Mouse (Mus musculus) olfactory bulb, adult 2 months (tissue): ENCODE measurements around the gene Hsd17b12. TPM values are rescaled to one million over a fixed set of nuclear protein-coding genes. Genes with fewer than 3 reads are reported as not detected.

Experiments used
- H3K27ac ChIP-seq: fragments of 200-500 bp; 2 replicates; pipeline ENCODE4 v1.5.1; 2012; ENCODE audit warnings: low read depth, low read length; ENCODE audit not compliant: insufficient read depth
- H3K4me1 ChIP-seq: fragments of 200-500 bp; 2 replicates; pipeline ENCODE4 v1.6.1; 2012; ENCODE audit warnings: low read length; ENCODE audit not compliant: control insufficient read depth, insufficient read depth
- H3K4me3 ChIP-seq: fragments of 200-500 bp; 2 replicates; pipeline ENCODE4 v1.5.1; 2012; ENCODE audit warnings: mild to moderate bottlenecking, low read depth, low read length, moderate library complexity; ENCODE audit not compliant: insufficient read depth
- CTCF ChIP-seq: fragments of 200-500 bp; IDR thresholded peaks from 2 replicates; pipeline ENCODE4 v1.5.1; 2012; ENCODE audit warnings: low read depth, mild to moderate bottlenecking, low read length, moderate library complexity; ENCODE audit not compliant: insufficient read depth
- POLR2A ChIP-seq: fragments of 200-500 bp; IDR thresholded peaks from 2 replicates; pipeline ENCODE4 v1.6.1; 2012; ENCODE audit warnings: mild to moderate bottlenecking, low read depth, low read length, moderate library complexity; ENCODE audit not compliant: insufficient read depth
- WGBS: fragments of 180-500 bp; shearing (Covaris S2); methylation state at CpG from one replicate; pipeline ENCODE4 v1.1.7; 2018; 5-methylcytosine and 5-hydroxymethylcytosine counted together
- polyA plus RNA-seq: library from polyadenylated mRNA; stranded (reverse); fragments of >200 nt; gene quantifications from 2 replicates; pipeline ENCODE4 v1.2.4, GENCODE M21; 2012; ENCODE audit warnings: low replicate concordance; ENCODE audit not compliant: missing spikeins, insufficient read depth, insufficient read length

Hsd17b12 gene
- polyA plus RNA-seq, 1 experiment: not detected

DNA sequence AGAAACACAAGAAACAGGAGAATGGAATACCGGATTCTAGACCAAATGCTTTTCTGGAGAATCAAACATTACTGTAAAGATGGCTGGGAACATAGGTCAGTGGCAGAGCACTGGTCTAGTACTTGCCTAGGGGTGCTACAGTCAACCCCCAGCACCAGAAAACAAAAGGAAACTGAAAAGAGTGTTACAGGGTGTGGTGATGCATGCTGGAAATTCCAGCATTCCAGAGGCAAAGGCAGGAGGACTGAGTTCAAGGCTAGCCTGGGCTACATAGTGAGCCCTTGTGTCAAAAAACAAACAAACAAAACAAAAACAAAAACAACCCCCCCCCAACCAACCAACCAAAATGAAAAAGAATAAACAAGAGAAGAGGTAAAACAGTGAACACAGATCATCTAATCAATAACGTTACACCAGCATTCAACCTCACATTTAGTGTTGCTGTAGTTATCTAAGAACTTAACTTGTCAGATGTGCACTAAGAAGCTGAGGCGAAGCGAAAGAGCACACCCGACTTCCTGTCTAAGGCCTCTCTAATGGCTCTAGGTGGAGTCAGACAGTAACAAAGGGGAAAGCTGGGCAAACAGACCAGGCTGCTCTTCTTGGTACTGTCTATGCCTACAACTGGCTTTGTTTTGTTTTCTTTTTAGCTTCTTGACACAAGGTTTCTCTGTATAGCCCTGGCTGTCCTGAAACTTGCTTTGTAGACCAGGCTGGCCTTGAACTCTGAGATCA is 117.2 kb downstream of the Hsd17b12 start:
- Histone ChIP-seq H3K4me3 (no peak overlapping the region), H3K27ac (no peak overlapping the region), H3K4me1 (no peaks in the 10 kb centered on the region)
- TF ChIP-seq CTCF (no peak), POLR2A (no peak)
- WGBS: 97% methylated on average over 5 of the region's 5 CpGs

DNA sequence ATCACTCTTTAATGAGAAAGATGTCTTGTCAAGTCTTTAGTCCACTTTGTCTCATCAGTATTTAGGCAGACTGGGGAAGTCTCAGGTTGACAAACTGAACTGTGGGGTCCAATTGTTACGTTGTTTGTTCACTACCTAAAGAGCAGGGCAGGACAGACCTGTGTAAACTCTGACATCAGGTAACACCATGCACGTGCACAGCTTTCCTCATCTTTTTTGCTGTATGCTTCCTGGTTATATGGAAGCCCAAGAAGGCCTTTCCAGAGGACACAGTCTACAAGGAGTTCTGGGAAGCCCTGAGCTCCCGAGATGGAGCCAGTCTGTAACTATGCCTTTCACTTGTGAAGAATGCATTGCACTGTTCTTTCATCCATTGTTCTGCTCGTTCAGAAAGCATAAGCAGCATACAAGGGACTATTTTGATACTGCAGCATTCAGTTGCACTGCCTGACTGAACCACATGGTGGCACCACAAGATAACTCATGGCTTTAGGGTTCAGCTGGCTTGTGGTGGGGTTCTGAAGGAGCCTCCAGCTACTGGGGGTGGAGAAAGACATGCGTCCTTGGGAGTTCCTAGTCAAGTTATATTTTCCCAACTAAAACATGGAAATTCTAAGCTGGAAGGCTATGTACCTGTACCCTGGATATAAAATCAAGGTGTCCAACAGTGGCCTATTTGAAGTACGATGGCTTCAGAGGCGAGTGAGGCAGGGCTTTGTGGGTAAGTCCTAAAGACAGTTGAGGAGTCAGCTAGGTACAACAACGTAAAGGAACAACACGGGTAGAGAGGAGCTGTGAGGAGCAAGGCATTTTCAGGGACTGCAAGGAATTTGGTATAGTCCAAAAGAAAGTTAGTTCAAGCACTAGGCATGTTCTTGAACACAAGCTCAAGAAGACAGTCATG is 122.1 kb downstream of the Hsd17b12 start:
- 58% methylated on average over 9 of the region's 9 CpGs for WGBS
- H3K4me1 ChIP-seq: no peaks in the 10 kb centered on the region
- H3K27ac ChIP-seq: no peak overlapping the region
- no peak overlapping the region for H3K4me3 ChIP-seq
- no peak for TF ChIP-seq CTCF
- no peak for TF ChIP-seq POLR2A

DNA sequence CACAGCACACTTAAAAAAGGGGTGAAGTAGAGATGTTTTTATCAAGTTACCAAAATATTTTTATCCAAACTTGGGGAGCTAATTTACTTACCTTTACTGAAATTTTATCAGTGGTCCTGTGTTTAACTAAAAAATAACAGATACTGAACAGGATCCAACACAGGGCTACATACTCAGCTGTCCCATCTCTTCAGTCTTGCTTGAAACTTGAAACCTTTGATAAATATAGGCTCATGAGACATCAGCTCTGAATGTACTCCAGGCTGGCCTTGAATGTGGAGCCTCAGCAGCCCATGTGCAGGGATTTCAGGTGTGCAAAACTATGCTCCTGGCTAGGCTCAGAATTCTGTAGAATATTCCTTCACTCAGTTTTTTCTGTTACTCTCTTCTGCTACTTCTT is 127.2 kb downstream of the Hsd17b12 start:
- no peak overlapping the region for H3K27ac ChIP-seq
- TF ChIP-seq CTCF (no peak), POLR2A (no peak)

GRCm38 (mm10) chr2:94024637-94025036 is 133.1 kb downstream of the Hsd17b12 start:
- Histone ChIP-seq H3K4me3 (no peak overlapping the region), H3K4me1 (no peaks in the 10 kb centered on the region), H3K27ac (no peak overlapping the region)
- 47% methylated on average over 6 of the region's 6 CpGs for WGBS
- no peak for TF ChIP-seq CTCF
- TF ChIP-seq POLR2A: no peak

More for the DNA sequence above, 127.2 kb downstream of the Hsd17b12 start:
- H3K4me3 ChIP-seq: no peak overlapping the region
- no peaks in the 10 kb centered on the region for H3K4me1 ChIP-seq

DNA sequence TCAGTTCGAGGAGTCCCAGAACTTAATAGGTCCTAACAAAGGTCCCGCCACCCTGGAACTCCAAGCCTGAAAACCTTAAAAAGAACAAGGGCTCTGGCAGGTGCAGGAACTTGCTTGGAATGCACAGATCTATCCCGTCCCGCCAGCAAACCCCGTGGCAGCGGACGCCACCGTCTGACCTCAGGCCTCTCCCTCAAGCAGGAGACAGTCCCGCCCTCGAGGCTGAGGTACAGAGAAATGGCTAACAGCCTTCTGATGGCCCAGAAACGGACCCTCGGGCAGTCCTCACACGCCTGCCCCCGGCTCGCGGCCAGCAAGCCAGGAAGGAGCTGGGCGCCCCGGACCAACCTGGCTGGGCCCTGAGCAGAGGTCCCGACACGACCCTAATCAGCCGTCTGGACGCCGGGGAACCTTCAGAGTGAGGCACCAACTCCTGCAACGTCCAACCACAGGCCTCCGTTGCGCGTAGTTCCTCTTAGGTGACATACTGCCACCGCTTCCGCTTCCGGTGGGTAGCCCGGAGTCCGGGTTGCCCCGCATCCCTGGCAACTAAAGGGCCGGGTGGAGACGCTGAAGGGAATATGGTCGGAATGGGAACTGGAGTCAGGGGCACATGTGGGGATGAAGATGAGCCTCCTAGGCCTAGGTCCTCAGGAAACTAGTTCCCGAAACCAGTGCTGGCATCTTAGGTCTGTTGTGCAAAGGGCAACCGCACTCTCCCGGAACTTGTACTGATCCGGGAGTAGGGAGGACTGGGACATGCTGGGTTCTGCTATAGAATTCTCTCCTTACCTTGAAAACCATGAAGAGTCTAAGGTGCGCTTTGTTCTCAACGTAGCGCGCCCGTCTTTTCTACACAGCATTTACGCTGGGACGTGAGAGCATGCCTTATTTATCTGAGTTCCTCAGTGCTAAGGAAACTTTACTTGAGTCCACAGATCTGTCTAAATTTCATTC is 147.2 kb downstream of the Hsd17b12 start, which contains the start of gene Alkbh3:
Gene Alkbh3 (minus strand): TSS at position 473 of the 957 bp plus-strand sequence.
- TF ChIP-seq POLR2A (peak; percentile 35; the same call in 1 of the 2 replicates), CTCF (no peak)
- 5% methylated on average over 47 of the region's 47 CpGs for WGBS

DNA sequence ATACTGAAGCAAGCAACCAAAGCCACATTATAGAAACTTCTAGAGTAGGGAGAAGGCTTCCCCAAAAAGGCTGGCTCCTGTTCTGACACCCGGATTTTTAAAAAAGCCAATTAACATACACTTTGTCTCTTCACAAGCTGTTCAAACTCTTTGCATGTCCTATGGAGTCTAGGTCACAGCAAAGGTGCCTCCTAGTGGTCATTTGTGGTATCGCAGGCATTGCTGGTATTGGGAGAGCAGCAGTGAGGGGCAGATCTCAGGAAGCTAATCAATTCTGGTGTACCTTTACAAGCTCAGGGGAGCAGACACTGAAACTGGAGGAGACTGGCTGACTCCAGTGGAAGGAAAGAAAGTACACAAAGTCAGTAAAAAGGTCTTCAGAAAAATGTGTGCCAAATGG is 155.4 kb downstream of the Hsd17b12 start:
- Histone ChIP-seq H3K4me1 (no peaks in the 10 kb centered on the region; the same call in 1 of the 2 replicates), H3K4me3 (no peak overlapping the region), H3K27ac (no peak overlapping the region)
- TF ChIP-seq POLR2A (no peak), CTCF (no peak)
- WGBS: 0% methylated on average over 2 of the region's 2 CpGs

More for the DNA sequence above, 147.2 kb downstream of the Hsd17b12 start, which contains the start of gene Alkbh3:
- peak within 1 kb of the TSS; percentile 72 for H3K4me3 ChIP-seq
- no peaks in the 10 kb centered on the region; the same call in 1 of the 2 replicates for H3K4me1 ChIP-seq
- H3K27ac ChIP-seq: peak within 1 kb of the TSS; percentile 43; the same call in 1 of the 2 replicates

GRCm38 (mm10) chr2:94001918-94002317 is 155.8 kb downstream of the Hsd17b12 start:
- TF ChIP-seq POLR2A (no peak), CTCF (no peak)
- 56% methylated on average over 4 of the region's 4 CpGs for WGBS
- H3K27ac ChIP-seq: no peak overlapping the region
- H3K4me3 ChIP-seq: no peak overlapping the region
- H3K4me1 ChIP-seq: no peaks in the 10 kb centered on the region; the same call in 1 of the 2 replicates

- TF ChIP-seq CTCF (no peak), POLR2A (no peak)
- Histone ChIP-seq H3K4me1 (no peaks in the 10 kb centered on the region; the same call in none of the 2 replicates), H3K27ac (no peak overlapping the region), H3K4me3 (no peak overlapping the region)
- 88% methylated on average over 6 of the region's 6 CpGs for WGBS
These were observed 156.4 kb downstream of the Hsd17b12 start for GRCm38 (mm10) chr2:94001411-94001810.
